ENCODE assay signal across 20 mouse cellular contexts in the genomic region with DNA sequence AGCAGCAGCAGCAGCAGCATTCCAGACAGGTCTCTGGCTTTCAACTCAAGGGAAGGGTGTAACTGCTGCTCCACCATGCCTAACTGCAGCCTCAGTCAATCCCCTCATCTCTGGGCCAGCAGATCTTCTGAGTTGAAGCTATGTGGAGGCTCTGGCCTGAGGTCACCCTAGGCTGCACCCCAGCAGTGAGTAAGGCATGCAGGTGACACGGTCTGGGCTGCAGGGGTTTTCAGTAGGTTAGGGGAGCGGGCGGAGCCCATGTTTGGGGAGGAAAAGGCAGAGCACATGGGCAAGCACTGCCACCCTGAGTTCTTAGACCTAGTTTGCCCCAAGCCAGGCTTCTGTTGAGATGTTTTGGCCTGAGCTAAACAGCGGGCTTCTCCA. TPM values are rescaled to one million over a fixed set of nuclear protein-coding genes. Genes with fewer than 3 reads are reported as not detected.
A peak's percentile ranks its signal among the peaks of the same experiment; 100 is the strongest.
DNase-seq lines count a peak whose midpoint lies in the region; ATAC-seq and TF ChIP-seq lines count a peak whose summit lies in the region.
"Had no signal": no experiment of that assay in that cellular context is flagged by ENCODE, and none has a peak within 500 bp of the region (broad histone marks: within the 10 kb centered on the region; RNA-seq: fewer than 3 reads in every experiment).

No protein-coding gene starts in this region.

- intact Hi-C loops in left cerebral cortex, adult 2 months (cut with DNase I) = loop anchor here (2.0 kb wide), 1 partner anchor 42 kb away; no protein-coding TSS in a partner anchor
- intact Hi-C loops in left cerebral cortex, postnatal 36 days (cut with DNase I) = loop anchor here (5.0 kb wide), 1 partner anchor 201 kb away; no protein-coding TSS in a partner anchor
- intact Hi-C loops in heart, postnatal 10 days (cut with DNase I) = no loop called here

- no peak for ATAC-seq in forebrain, postnatal 0 days
- no peak for ATAC-seq in midbrain, embryonic 15.5 days (replicated peaks)
- no peak; the same call in 1 of the 2 replicates for ATAC-seq in frontal cortex, adult (ENCODE audit: low TSS enrichment)
- ATAC-seq: CD4-positive, CD25-positive, alpha-beta regulatory T cell, adult 4 months; inflammation-experienced regulatory T-cells, adult 6 months had no signal

- no peak overlapping the region for H3K4me2 ChIP-seq in forebrain, postnatal 0 days (ENCODE audit: low read depth)
- H3K4me2 ChIP-seq in midbrain, embryonic 15.5 days = no peak overlapping the region
- H3K4me2 ChIP-seq: liver, embryonic 11.5 days had no signal

- H3K9ac ChIP-seq in forebrain, postnatal 0 days = no peak overlapping the region
- no peak overlapping the region for H3K9ac ChIP-seq in midbrain, embryonic 15.5 days

- peaks cover 37% of the 10 kb centered on the region for H3K4me1 ChIP-seq in forebrain, embryonic 10.5 days
- H3K4me1 ChIP-seq in forebrain, postnatal 0 days (ENCODE audit: insufficient read depth) = peaks cover 22% of the 10 kb centered on the region
- H3K4me1 ChIP-seq in midbrain, embryonic 15.5 days = peaks cover 12% of the 10 kb centered on the region

- no peak for TF ChIP-seq CTCF in left cerebral cortex, adult 2 months (IDR thresholded peaks at IDR 0.05)
- no peak for TF ChIP-seq CTCF in forebrain, postnatal 0 days (IDR thresholded peaks at IDR 0.05; ENCODE audit: low read depth)

- H3K9me3 ChIP-seq in forebrain, embryonic 10.5 days = peaks cover 12% of the 10 kb centered on the region; the same call in 1 of the 2 replicates
- no peaks in the 10 kb centered on the region for H3K9me3 ChIP-seq in forebrain, postnatal 0 days (ENCODE audit: low read length)
- H3K9me3 ChIP-seq in midbrain, embryonic 15.5 days = no peaks in the 10 kb centered on the region

- H3K27me3 ChIP-seq in forebrain, embryonic 10.5 days (ENCODE audit: poor library complexity, severe bottlenecking) = no peaks in the 10 kb centered on the region
- no peaks in the 10 kb centered on the region for H3K27me3 ChIP-seq in forebrain, postnatal 0 days (ENCODE audit: insufficient read depth, low read length)
- no peaks in the 10 kb centered on the region for H3K27me3 ChIP-seq in midbrain, embryonic 15.5 days (replicated peaks)

- 54% methylated on average over 4 of the region's 4 CpGs for WGBS in forebrain, embryonic 10.5 days
- WGBS in forebrain, postnatal 0 days = 59% methylated on average over 4 of the region's 4 CpGs
- 62% methylated on average over 4 of the region's 4 CpGs for WGBS in midbrain, embryonic 15.5 days

- H3K4me3 ChIP-seq in left cerebral cortex, adult 2 months = no peak overlapping the region
- H3K4me3 ChIP-seq in forebrain, embryonic 10.5 days = no peak overlapping the region
- no peak overlapping the region for H3K4me3 ChIP-seq in forebrain, postnatal 0 days (ENCODE audit: low read depth, low read length)
- H3K4me3 ChIP-seq in midbrain, embryonic 15.5 days = no peak overlapping the region

- no peak for DNase-seq in left cerebral cortex, adult 2 months (ENCODE audit: extremely low spot score in 1 of 2, low spot score in 2 of 2)
- DNase-seq in left cerebral cortex, postnatal 36 days (ENCODE audit: low spot score in 2 of 2) = no peak
- no peak for DNase-seq in forebrain, embryonic 10.5 days (ENCODE audit: extremely low spot score, low spot score)
- no peak for DNase-seq in forebrain, postnatal 0 days
- no peak for DNase-seq in heart, postnatal 10 days
- DNase-seq in gastrocnemius, adult 8-10 months (ENCODE audit: low spot score in 2 of 2) = no peak
- DNase-seq: layer of hippocampus, adult 9-11 months; lung, postnatal 14 days; thymus, postnatal 14 days had no signal

- H3K27ac ChIP-seq in left cerebral cortex, adult 2 months = peak overlapping the region; percentile 87
- peak overlapping the region; percentile 70 for H3K27ac ChIP-seq in forebrain, embryonic 10.5 days
- peak overlapping the region; percentile 83 for H3K27ac ChIP-seq in forebrain, postnatal 0 days (ENCODE audit: low read depth, low read length)
- H3K27ac ChIP-seq in midbrain, embryonic 15.5 days = peak overlapping the region; percentile 35
- H3K27ac ChIP-seq: kidney, postnatal 0 days had no signal

- H3K36me3 ChIP-seq in forebrain, embryonic 10.5 days (replicated peaks) = peaks cover 38% of the 10 kb centered on the region
- peaks cover 8% of the 10 kb centered on the region for H3K36me3 ChIP-seq in forebrain, postnatal 0 days (ENCODE audit: insufficient read depth)
- H3K36me3 ChIP-seq in midbrain, embryonic 15.5 days (replicated peaks) = peaks cover 6% of the 10 kb centered on the region

RNA-seq across cellular contexts. Expression of a gene that starts 22.4 kb away (rescaled TPM):
- 10 to 100 TPM; 34.6 to 36.6 TPM for total RNA-seq in left cerebral cortex, adult 2 months (2021)
- total RNA-seq in left cerebral cortex, postnatal 36 days (2021) = 10 to 100 TPM; 38.9 to 43.5 TPM
- 13.6 and 15.6 TPM in 2 replicates for polyA plus RNA-seq in forebrain, embryonic 10.5 days (2016; fragmentation: Nextera tagmentation; extraction: Ambion mirVana)
- total RNA-seq in forebrain, postnatal 0 days (2014; rRNA removed) = 93.0 and 96.3 TPM in 2 replicates
- 25.7 and 33.2 TPM in 2 replicates for polyA plus RNA-seq in forebrain, postnatal 0 days (2015; fragmentation: Nextera tagmentation; extraction: Ambion mirVana)
- 36.6 and 41.6 TPM in 2 replicates for polyA plus RNA-seq in midbrain, embryonic 15.5 days (2015; fragmentation: Nextera tagmentation; extraction: Ambion mirVana)
- 10 to 100 TPM; 50.7 to 55.2 TPM for total RNA-seq in heart, postnatal 10 days (2021)
- 1 to 10 TPM; 2.0 to 3.6 (median 3.1) TPM for total RNA-seq in gastrocnemius, adult 8-10 months (2022)
- polyA plus RNA-seq: CD4-positive, CD25-positive, alpha-beta regulatory T cell, adult 4 months had no signal

RNA-seq across cellular contexts. Expression of a gene that starts 25.3 kb away (rescaled TPM):
- 1 to 10 TPM; 6.5 TPM for total RNA-seq in left cerebral cortex, adult 2 months (2021)
- total RNA-seq in left cerebral cortex, postnatal 36 days (2021) = 1 to 10 TPM; 8.0 to 9.4 TPM
- polyA plus RNA-seq in forebrain, embryonic 10.5 days (2016; fragmentation: Nextera tagmentation; extraction: Ambion mirVana) = 15.2 and 15.8 TPM in 2 replicates
- total RNA-seq in forebrain, postnatal 0 days (2014; rRNA removed) = 4.5 and 6.5 TPM in 2 replicates
- polyA plus RNA-seq in forebrain, postnatal 0 days (2015; fragmentation: Nextera tagmentation; extraction: Ambion mirVana) = 6.2 and 7.1 TPM in 2 replicates
- polyA plus RNA-seq in midbrain, embryonic 15.5 days (2015; fragmentation: Nextera tagmentation; extraction: Ambion mirVana) = 11.5 and 12.8 TPM in 2 replicates
- total RNA-seq in heart, postnatal 10 days (2021) = 1 to 10 TPM; 4.8 to 5.6 TPM
- total RNA-seq in gastrocnemius, adult 8-10 months (2022) = 1 to 10 TPM; 3.4 to 6.3 (median 4.8) TPM

RNA-seq across cellular contexts. Expression of a gene that starts 33.2 kb away (rescaled TPM):
- not detected for total RNA-seq in left cerebral cortex, adult 2 months (2021)
- not detected for total RNA-seq in left cerebral cortex, postnatal 36 days (2021)
- not detected in 2 replicates for polyA plus RNA-seq in forebrain, embryonic 10.5 days (2016; fragmentation: Nextera tagmentation; extraction: Ambion mirVana)
- not detected in 2 replicates for total RNA-seq in forebrain, postnatal 0 days (2014; rRNA removed)
- not detected in 2 replicates for polyA plus RNA-seq in forebrain, postnatal 0 days (2015; fragmentation: Nextera tagmentation; extraction: Ambion mirVana)
- polyA plus RNA-seq in midbrain, embryonic 15.5 days (2015; fragmentation: Nextera tagmentation; extraction: Ambion mirVana) = not detected in 2 replicates
- total RNA-seq in heart, postnatal 10 days (2021) = not detected
- total RNA-seq in gastrocnemius, adult 8-10 months (2022) = not detected
- total RNA-seq: left cerebral cortex, postnatal 25 days had no signal
- polyA plus RNA-seq: CD4-positive, CD25-positive, alpha-beta regulatory T cell, adult 4 months; embryonic facial prominence, embryonic 14.5 days; frontal cortex, adult 2 months; heart, embryonic 14.5 days; inflammation-experienced regulatory T-cells, adult 6 months; kidney, postnatal 0 days; liver, embryonic 11.5 days; stomach, embryonic 16.5 days had no signal

Comparison
In these comparisons a context has a peak if more than half of its experiments do, and no peak if none do; other contexts are left out.
1. H3K27ac ChIP-seq: peak in every context shown above with its lines; median percentile 87 in left cerebral cortex, adult 2 months; 83 in forebrain, postnatal 0 days; 70 in forebrain, embryonic 10.5 days; 35 in midbrain, embryonic 15.5 days.
2. RNA of a gene that starts 22.4 kb away (total RNA-seq): 93.0 to 96.3 TPM in forebrain, postnatal 0 days, 50.7 to 55.2 TPM in heart, postnatal 10 days, 38.9 to 43.5 TPM in left cerebral cortex, postnatal 36 days and 34.6 to 36.6 TPM in left cerebral cortex, adult 2 months; 2.0 to 3.6 TPM in gastrocnemius, adult 8-10 months; every median in the first group is over 4 times any median in the second.